Mouse (Mus musculus) E14TG2a.4 (cell line): ENCODE measurements around the gene Dnmt3a.

Source experiments
- CTCF ChIP-seq: conservative IDR thresholded peaks from 2 replicates; pipeline ENCODE4 v1.5.1; 2014; ENCODE audit warnings: low read length
- NANOG ChIP-seq: IDR thresholded peaks from 2 replicates; pipeline ENCODE4 v1.6.1; 2014; ENCODE audit warnings: borderline replicate concordance, low read length, mixed read lengths

DNA sequence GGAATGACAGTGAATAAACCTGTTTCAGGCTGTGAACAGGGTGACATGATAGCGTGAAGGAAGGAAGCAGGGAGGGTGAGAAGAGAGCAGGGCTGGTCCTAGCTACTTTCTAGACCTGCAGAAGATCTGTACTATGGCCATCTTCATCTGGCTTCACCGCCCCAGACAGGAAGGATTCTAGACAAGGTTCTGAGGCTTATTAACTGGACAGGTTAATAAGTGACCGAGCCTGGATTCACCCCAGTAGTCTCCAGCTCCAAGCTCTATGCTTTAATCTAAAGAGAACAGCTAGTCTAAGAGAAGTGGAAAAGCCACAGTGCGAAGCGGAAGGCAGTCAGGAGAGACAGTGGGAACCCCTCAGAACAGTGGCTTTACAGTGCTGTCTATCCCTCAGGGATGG, 28.1 kb upstream of the Dnmt3a start:
- TF ChIP-seq CTCF (no peak), NANOG (no peak)
